Mouse (Mus musculus) neural tube, embryonic 12.5 days (tissue): ENCODE data around the gene Map2k3. TPM values are rescaled to one million over a fixed set of nuclear protein-coding genes. Genes with fewer than 3 reads are reported as not detected.

Source experiments
- ATAC-seq: fragments of 200-750 bp; cut with Nextera tagmentation; 2 replicates; pipeline ENCODE4 v1.8.0; 2017; ENCODE audit warnings: low read depth, mild to moderate bottlenecking, moderate TSS enrichment, moderate library complexity; ENCODE audit not compliant: low FRiP score
- H3K27ac ChIP-seq: fragments of 300-500 bp; sonication (generic); 2 replicates; pipeline ENCODE4 v1.5.1; 2016
- H3K27me3 ChIP-seq: fragments of 300-500 bp; sonication (generic); replicated peaks from 2 replicates; pipeline ENCODE4 v1.6.1; 2016; ENCODE audit warnings: mild to moderate bottlenecking
- H3K36me3 ChIP-seq: fragments of 300-500 bp; sonication (generic); 2 replicates; pipeline ENCODE4 v1.6.1; 2016; ENCODE audit warnings: mild to moderate bottlenecking
- H3K4me1 ChIP-seq: fragments of 300-500 bp; sonication (generic); 2 replicates; pipeline ENCODE4 v1.6.1; 2016
- H3K4me2 ChIP-seq: fragments of 300-500 bp; sonication (generic); replicated peaks from 2 replicates; pipeline ENCODE4 v1.6.1; 2016; ENCODE audit warnings: mild to moderate bottlenecking
- H3K4me3 ChIP-seq: fragments of 300-500 bp; sonication (generic); 2 replicates; pipeline ENCODE4 v1.5.1; 2016
- H3K9ac ChIP-seq: fragments of 300-500 bp; sonication (generic); 2 replicates; pipeline ENCODE4 v1.6.1; 2016; ENCODE audit warnings: mild to moderate bottlenecking
- H3K9me3 ChIP-seq: fragments of 300-500 bp; sonication (generic); 2 replicates; pipeline ENCODE4 v1.6.1; 2016; ENCODE audit warnings: mild to moderate bottlenecking
- WGBS: fragments of 180-500 bp; shearing (Covaris S2); methylation state at CpG from one replicate; pipeline ENCODE4 v1.1.7; 2016; 5-methylcytosine and 5-hydroxymethylcytosine counted together
- polyA plus RNA-seq: library from polyadenylated mRNA; unstranded; fragments of >200 nt; fragmentation: Nextera tagmentation; extraction: Ambion mirVana; gene quantifications from 2 replicates; pipeline ENCODE4 v1.2.1, GENCODE M21; 2016

Map2k3 gene
- polyA plus RNA-seq, 1 experiment from 2014 or later = 40.7 TPM

- Histone ChIP-seq H3K4me1 (0 out of 2 replicates have a peak, but pooled peaks cover 3% of the 10 kb centered on the region), H3K27me3 (no peaks in the 10 kb centered on the region), H3K27ac (no peak overlapping the region), H3K9me3 (no peaks in the 10 kb centered on the region), H3K4me3 (no peak overlapping the region), H3K36me3 (peaks cover 38% of the 10 kb centered on the region), H3K9ac (no peak overlapping the region), H3K4me2 (no peak overlapping the region)
- WGBS = 94% methylated on average over 5 of the region's 5 CpGs
- no peak for ATAC-seq
Observed at GRCm38 (mm10) chr11:60951896-60952295, 20.1 kb downstream of the Map2k3 start.

- Histone ChIP-seq H3K9ac (no peak overlapping the region), H3K4me2 (no peak overlapping the region), H3K4me1 (0 out of 2 replicates have a peak, but pooled peaks cover 3% of the 10 kb centered on the region), H3K27ac (no peak overlapping the region), H3K9me3 (no peaks in the 10 kb centered on the region), H3K27me3 (no peaks in the 10 kb centered on the region), H3K36me3 (peaks cover 34% of the 10 kb centered on the region), H3K4me3 (no peak overlapping the region)
- 85% methylated on average over 3 of the region's 3 CpGs for whole genome bisulfite sequencing
- ATAC-seq = no peak
Observed at GRCm38 (mm10) chr11:60952362-60952761, 20.5 kb downstream of the Map2k3 start.

- Histone ChIP-seq H3K4me1 (0 out of 2 replicates have a peak, but pooled peaks cover 3% of the 10 kb centered on the region), H3K4me2 (no peak overlapping the region), H3K36me3 (peaks cover 29% of the 10 kb centered on the region), H3K9me3 (no peaks in the 10 kb centered on the region), H3K27ac (no peak overlapping the region), H3K27me3 (no peaks in the 10 kb centered on the region), H3K9ac (no peak overlapping the region), H3K4me3 (no peak overlapping the region)
- 93% methylated on average over 6 of the region's 6 CpGs for WGBS
- ATAC-seq = no peak
Observed at GRCm38 (mm10) chr11:60952986-60953385, 21.2 kb downstream of the Map2k3 start.

GRCm38 (mm10) chr11:60953803-60954202 is 22.0 kb downstream of the Map2k3 start:
- Histone ChIP-seq H3K4me1 (0 out of 2 replicates have a peak, but pooled peaks cover 3% of the 10 kb centered on the region), H3K4me3 (no peak overlapping the region), H3K9me3 (no peaks in the 10 kb centered on the region), H3K36me3 (peaks cover 22% of the 10 kb centered on the region), H3K27ac (no peak overlapping the region), H3K9ac (no peak overlapping the region), H3K4me2 (peak overlapping the region; percentile 40), H3K27me3 (no peaks in the 10 kb centered on the region)
- ATAC-seq = peak; percentile 95
- WGBS = 6% methylated on average over 15 of the region's 15 CpGs

- no peak for ATAC-seq
- Histone ChIP-seq H3K4me1 (0 out of 2 replicates have a peak, but pooled peaks cover 3% of the 10 kb centered on the region), H3K36me3 (peaks cover 17% of the 10 kb centered on the region), H3K27me3 (no peaks in the 10 kb centered on the region), H3K9ac (no peak overlapping the region), H3K4me2 (peak overlapping the region; percentile 40), H3K27ac (no peak overlapping the region), H3K9me3 (no peaks in the 10 kb centered on the region), H3K4me3 (no peak overlapping the region)
- WGBS = 81% methylated on average over 10 of the region's 10 CpGs
Observed at GRCm38 (mm10) chr11:60954255-60955104, 22.6 kb downstream of the Map2k3 start.

- H3K9ac ChIP-seq = no peak overlapping the region
- no peaks in the 10 kb centered on the region for H3K9me3 ChIP-seq
- H3K4me2 ChIP-seq = no peak overlapping the region
- H3K4me1 ChIP-seq = 0 out of 2 replicates have a peak, but pooled peaks cover 3% of the 10 kb centered on the region
- H3K36me3 ChIP-seq = peaks cover 14% of the 10 kb centered on the region
- no peak for ATAC-seq
- no peak overlapping the region for H3K27ac ChIP-seq
- no peak overlapping the region for H3K4me3 ChIP-seq
- 79% methylated on average over 9 of the region's 9 CpGs for WGBS
- H3K27me3 ChIP-seq = no peaks in the 10 kb centered on the region
Observed at GRCm38 (mm10) chr11:60955621-60956383, 24.0 kb downstream of the Map2k3 start.

- Histone ChIP-seq H3K36me3 (no peaks in the 10 kb centered on the region), H3K4me2 (no peak overlapping the region), H3K4me3 (no peak overlapping the region), H3K4me1 (0 out of 2 replicates have a peak, but pooled peaks cover 2% of the 10 kb centered on the region), H3K27me3 (no peaks in the 10 kb centered on the region), H3K9me3 (no peaks in the 10 kb centered on the region), H3K9ac (no peak overlapping the region), H3K27ac (no peak overlapping the region)
- ATAC-seq = no peak
- 95% methylated on average over 4 of the region's 4 CpGs for WGBS
Observed at GRCm38 (mm10) chr11:60958948-60959347, 27.1 kb downstream of the Map2k3 start.

GRCm38 (mm10) chr11:60961176-60961575 is 29.3 kb downstream of the Map2k3 start:
- no peaks in the 10 kb centered on the region for H3K36me3 ChIP-seq
- ATAC-seq = no peak
- H3K9me3 ChIP-seq = no peaks in the 10 kb centered on the region
- H3K4me3 ChIP-seq = no peak overlapping the region
- H3K9ac ChIP-seq = no peak overlapping the region
- no peaks in the 10 kb centered on the region for H3K27me3 ChIP-seq
- 63% methylated on average over 1 of the region's 1 CpGs for WGBS
- H3K27ac ChIP-seq = no peak overlapping the region
- H3K4me2 ChIP-seq = no peak overlapping the region
- H3K4me1 ChIP-seq = no peaks in the 10 kb centered on the region

- H3K4me1 ChIP-seq = no peaks in the 10 kb centered on the region
Observed at GRCm38 (mm10) chr11:60962709-60963108, 30.9 kb downstream of the Map2k3 start.

GRCm38 (mm10) chr11:60966974-60967373 is 35.1 kb downstream of the Map2k3 start:
- Histone ChIP-seq H3K4me3 (no peak overlapping the region), H3K27me3 (no peaks in the 10 kb centered on the region), H3K27ac (no peak overlapping the region), H3K9ac (no peak overlapping the region), H3K36me3 (no peaks in the 10 kb centered on the region), H3K9me3 (no peaks in the 10 kb centered on the region), H3K4me2 (no peak overlapping the region), H3K4me1 (no peaks in the 10 kb centered on the region)
- no peak for ATAC-seq
- WGBS = 67% methylated on average over 6 of the region's 6 CpGs

More at GRCm38 (mm10) chr11:60962709-60963108, 30.9 kb downstream of the Map2k3 start:
- H3K9me3 ChIP-seq = no peaks in the 10 kb centered on the region
- ATAC-seq = no peak
- no peak overlapping the region for H3K27ac ChIP-seq
- no peak overlapping the region for H3K4me3 ChIP-seq
- H3K9ac ChIP-seq = no peak overlapping the region
- H3K4me2 ChIP-seq = no peak overlapping the region
- no peaks in the 10 kb centered on the region for H3K36me3 ChIP-seq
- H3K27me3 ChIP-seq = no peaks in the 10 kb centered on the region
- WGBS = 91% methylated on average over 5 of the region's 5 CpGs

GRCm38 (mm10) chr11:60975097-60975496 is 43.3 kb downstream of the Map2k3 start:
- H3K9ac ChIP-seq = no peak overlapping the region
- WGBS = 81% methylated on average over 11 of the region's 11 CpGs
- no peaks in the 10 kb centered on the region for H3K36me3 ChIP-seq
- H3K4me3 ChIP-seq = no peak overlapping the region
- ATAC-seq = no peak
- H3K4me1 ChIP-seq = no peaks in the 10 kb centered on the region
- no peak overlapping the region for H3K4me2 ChIP-seq
- no peaks in the 10 kb centered on the region for H3K9me3 ChIP-seq
- no peaks in the 10 kb centered on the region for H3K27me3 ChIP-seq
- H3K27ac ChIP-seq = no peak overlapping the region

GRCm38 (mm10) chr11:60976234-60976633 is 44.4 kb downstream of the Map2k3 start:
- Histone ChIP-seq H3K9me3 (no peaks in the 10 kb centered on the region), H3K4me1 (no peaks in the 10 kb centered on the region), H3K27ac (no peak overlapping the region), H3K36me3 (no peaks in the 10 kb centered on the region), H3K4me2 (no peak overlapping the region), H3K27me3 (no peaks in the 10 kb centered on the region), H3K9ac (no peak overlapping the region), H3K4me3 (no peak overlapping the region)
- 74% methylated on average over 2 of the region's 2 CpGs for WGBS
- ATAC-seq = no peak
